Mouse (Mus musculus) spleen, postnatal 0 days (tissue): ENCODE measurements around the gene Dhdh. TPM values are rescaled to one million over a fixed set of nuclear protein-coding genes. Genes with fewer than 3 reads are reported as not detected.

Experiments used
- polyA plus RNA-seq: library from polyadenylated mRNA; unstranded; fragments of >200 nt; fragmentation: Nextera tagmentation; extraction: Ambion mirVana; gene quantifications from 2 replicates; pipeline ENCODE4 v1.2.1, GENCODE M21; 2015

The Dhdh gene
- polyA plus RNA-seq = 2.0 and 2.8 TPM in 2 replicates

DNA sequence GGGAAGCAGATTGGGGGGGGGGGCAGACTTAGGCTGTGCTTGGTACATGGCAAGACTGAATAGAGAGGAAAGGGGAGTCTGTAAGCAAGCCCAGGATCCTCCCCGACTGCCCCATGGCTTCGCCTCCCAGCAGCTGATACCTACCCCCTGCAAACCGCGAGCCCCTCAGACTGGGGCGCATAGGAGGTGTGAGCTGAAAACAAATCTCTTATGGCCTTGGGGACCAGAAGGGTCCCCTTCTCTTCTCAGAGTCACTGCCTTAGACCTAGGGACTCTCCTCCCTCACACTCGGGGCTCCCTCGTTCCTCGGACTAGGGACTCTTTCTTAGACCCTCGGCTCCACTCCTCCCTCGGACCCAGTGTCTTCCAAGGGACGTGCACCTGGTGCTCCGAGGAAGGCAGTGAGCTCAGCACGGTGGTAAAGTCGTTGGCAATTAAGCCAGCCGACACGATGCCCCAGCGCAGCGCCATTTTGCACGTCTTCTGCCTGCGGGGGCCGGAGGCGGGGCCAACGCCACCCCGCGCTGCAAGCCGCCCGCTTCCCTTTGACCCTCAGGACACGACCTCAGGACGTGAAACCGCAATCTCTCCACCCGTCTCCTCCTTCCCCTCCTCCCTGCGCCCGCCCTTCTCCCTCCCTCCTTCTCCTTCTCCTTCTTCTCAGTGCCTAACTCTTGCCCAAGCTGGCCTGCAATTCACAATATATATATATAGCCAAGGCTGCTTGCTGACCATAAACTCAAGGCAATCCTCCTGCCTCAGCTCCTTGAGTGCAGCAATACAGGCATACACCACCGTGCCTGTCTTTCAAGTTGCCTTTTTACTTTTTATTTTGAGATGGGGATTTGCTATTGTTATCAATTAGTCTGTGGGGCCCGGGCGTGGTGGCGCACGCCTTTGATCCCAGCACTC lies at the start of gene Dhdh:
TSS of gene Dhdh (minus strand) at position 513 of the 912 bp plus-strand sequence.

DNA sequence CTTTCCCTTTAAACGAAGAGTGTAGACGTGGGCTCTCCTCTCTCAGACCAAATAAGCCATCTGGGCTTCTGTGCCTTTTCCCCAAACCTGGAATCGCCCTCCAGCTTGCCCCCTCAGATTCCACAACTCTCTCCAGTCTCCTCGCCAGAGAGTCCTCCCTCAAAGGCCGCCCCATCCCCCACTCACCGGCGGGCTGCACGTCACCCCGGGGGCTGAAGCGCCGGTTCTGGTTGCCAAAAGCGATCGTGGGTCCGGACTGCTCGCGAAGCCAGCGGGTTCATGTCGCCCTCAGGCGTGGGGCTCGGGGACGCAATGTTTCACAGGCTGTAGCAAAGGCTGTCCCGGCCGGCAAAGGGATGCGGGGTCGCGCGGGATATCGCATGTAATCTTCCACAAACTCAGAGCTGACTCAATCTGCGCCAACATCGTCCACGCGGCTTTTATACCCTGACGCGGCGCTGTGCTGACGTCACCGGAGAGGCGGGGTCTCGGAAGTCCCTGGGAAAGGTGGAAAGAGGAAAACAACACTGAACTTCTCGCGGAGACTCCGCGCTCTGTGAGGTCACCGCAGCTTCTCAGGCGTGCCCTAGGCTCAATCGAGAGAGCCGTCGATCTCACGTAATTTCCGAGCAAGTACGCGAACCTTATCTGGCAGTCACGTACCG lies 37.3 kb upstream of the Dhdh start, which contains the start of the genes Ppp1r15a and Plekha4:
TSS of gene Ppp1r15a (minus strand) at position 460 of the 665 bp plus-strand sequence.
TSS of gene Plekha4 (plus strand) at position 522 of the 665 bp plus-strand sequence.

DNA sequence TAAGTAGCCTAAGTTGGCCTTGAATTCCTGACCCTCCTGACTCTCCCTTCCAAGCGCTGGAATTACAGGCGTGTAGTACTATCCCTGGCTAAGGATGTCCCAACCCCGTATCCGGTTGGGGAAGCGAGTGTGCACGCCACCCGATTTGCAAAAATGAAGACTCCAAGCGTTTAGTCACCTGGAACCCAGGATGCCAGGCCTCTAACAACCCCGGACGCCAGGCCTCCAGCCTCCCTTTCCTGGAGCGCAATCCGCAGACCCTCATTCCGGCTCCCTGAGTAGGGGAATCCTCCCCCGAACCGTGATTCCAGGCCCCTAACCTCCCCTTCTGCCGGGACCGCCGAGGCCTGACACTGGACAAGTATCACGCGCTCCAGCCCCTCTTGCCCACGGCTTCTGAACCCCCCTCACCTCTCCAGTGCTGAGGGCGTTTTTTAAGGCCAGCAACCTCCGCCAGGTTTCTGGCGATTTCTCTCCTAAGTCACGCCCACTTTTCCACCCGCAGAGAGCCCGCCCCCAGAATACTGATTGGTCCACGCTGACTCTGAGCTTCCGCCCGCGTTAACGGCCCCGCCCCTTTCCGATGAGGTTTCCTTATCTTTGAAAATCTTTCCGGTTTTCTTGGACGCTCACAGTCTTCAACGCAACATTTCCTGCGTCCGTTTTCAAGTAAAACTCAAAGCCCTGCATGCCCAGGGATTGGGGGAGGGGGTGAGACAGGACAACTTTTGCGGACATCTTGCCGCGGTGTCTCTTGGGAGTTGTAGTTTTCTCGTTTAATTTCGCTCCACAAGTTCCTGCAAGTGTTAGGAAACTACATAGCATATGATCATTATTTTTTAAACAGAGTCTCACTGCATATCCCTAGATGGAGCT lies 21.5 kb upstream of the Dhdh start, which contains the start of gene Nucb1:
TSS of gene Nucb1 (minus strand) at position 495 of the 876 bp plus-strand sequence.

DNA sequence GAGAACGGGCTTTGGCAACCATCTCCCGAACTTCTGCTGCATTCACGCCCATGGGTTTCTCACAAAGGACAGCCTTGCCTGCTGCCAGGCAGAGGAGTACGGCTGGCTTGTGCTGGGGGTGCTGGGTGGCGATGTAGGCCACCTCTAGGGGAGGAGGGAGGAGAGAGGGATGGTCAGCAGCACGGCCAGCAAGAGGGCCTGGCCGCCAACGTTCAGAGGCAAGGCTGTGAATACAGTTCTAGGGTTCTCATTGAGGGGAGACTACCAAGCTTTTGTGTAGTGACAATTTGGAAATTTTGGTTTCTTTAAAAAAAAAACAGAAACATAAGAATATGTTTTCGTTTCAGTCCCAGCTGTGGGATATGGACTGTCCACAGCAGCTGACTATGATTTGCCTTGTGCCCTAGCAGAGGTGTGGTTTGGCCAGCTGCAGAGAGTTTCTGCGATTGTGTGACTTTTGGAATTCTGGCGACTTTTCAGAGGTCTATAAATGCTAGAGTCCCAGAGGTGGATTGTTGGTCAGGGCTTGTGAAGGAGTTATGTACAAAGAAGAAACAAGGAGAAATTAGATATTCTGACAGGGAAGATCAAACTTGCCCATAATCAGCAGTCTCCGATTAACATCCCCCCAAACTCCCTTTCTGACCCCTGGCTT lies 1.7 kb downstream of the Dhdh start, which contains the start of gene Gm45808:
TSS of gene Gm45808 (minus strand) at position 51 of the 655 bp plus-strand sequence.

DNA sequence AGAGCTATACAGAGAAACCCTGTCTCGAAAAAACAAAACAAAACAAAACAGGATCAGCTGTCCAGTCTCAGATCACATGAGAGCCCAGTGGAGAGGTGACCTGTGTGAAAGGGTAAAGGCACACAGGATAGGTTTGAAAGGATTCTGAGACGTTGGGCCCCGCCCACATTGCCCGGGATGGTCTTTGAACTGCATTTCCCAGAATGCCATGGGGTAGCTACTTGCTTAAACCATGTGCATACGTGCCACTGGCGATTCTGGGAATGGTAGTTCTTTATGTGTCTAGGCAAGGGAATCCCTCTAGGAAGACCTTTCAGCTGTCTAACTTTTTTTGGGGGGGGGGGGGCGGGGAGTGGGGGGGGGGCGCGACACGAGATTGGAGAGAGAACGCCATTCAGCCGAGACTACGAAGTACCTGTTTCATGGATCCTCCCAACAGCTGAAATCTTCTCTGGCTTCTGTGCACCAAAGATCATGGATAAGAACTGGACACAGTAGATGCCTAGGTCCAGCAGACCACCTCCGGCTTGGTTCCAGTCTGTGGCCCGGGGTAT lies 7.2 kb downstream of the Dhdh start, which contains the start of gene Tulp2:
TSS of gene Tulp2 (plus strand) at position 504 of the 554 bp plus-strand sequence.

GRCm38 (mm10) chr7:45466283-45467089 lies 22.1 kb downstream of the Dhdh start, which contains the start of gene Bax:
Bax (minus strand) TSS chr7:45466898.

DNA sequence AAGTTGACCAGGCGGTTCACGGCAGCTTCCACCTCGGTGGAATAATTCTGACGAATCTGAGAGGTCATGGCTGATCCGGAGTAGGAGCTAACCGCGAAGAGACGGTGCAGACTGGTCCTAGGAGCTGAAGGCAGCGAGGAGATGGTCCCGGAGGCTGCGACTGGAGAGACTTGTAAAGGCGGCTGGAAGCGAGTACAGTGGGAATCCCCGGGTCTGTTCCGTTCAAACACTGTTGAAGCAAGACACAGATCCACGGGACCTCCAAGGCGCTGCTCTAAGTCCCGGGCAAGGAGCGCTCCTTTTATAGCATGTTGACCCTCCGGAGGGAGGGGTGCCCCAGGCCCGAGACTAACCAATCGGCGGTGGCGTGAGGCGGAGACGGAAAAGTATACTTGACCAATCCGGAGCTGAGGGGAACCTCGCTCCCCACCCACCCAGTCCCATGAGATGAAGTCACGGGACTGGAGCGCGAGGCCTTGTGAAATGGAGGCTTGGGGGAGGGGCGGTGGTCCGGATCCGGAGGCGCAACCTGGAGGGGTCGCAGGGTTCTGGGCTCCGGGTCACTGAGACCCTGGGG lies 29.0 kb downstream of the Dhdh start, which contains the start of gene Ftl1:
TSS of gene Ftl1 (minus strand) at position 321 of the 577 bp plus-strand sequence.

GRCm38 (mm10) chr7:45437521-45438276 lies 50.9 kb downstream of the Dhdh start, which contains the start of gene Ruvbl2:
Ruvbl2 (minus strand) TSS chr7:45438096.

GRCm38 (mm10) chr7:45434203-45435015 lies 54.2 kb downstream of the Dhdh start, which contains the start of gene Gys1:
Gys1 (plus strand) TSS chr7:45434844.

Other genes starting within 250 kb of the Dhdh start
- 71.1 and 87.7 TPM in 2 replicates for gene Cd37, start 249.7 kb downstream of the Dhdh start, polyA plus RNA-seq
- gene Slc6a16, start 247.7 kb downstream of the Dhdh start, polyA plus RNA-seq = 0.10 TPM in 1 of 2 replicates, not detected in the other
- not detected in 2 replicates for gene Slc6a21, start 211.3 kb downstream of the Dhdh start, polyA plus RNA-seq
- gene Trpm4, start 155.0 kb downstream of the Dhdh start, polyA plus RNA-seq = 2.9 and 4.7 TPM in 2 replicates
- gene Hrc, start 153.5 kb downstream of the Dhdh start, polyA plus RNA-seq = 0.06 and 0.12 TPM in 2 replicates
- gene Ppfia3, start 121.8 kb downstream of the Dhdh start, polyA plus RNA-seq = 0.35 and 0.65 TPM in 2 replicates
- 0.41 TPM in 1 of 2 replicates, not detected in the other for gene Lin7b, start 118.2 kb downstream of the Dhdh start, polyA plus RNA-seq
- gene Snrnp70, start 93.1 kb downstream of the Dhdh start, polyA plus RNA-seq = 126 and 132 TPM in 2 replicates
- gene Kcna7, start 83.2 kb downstream of the Dhdh start, polyA plus RNA-seq = 0.05 and 0.06 TPM in 2 replicates
- 1.1 and 1.4 TPM in 2 replicates for gene Ntf5, start 75.1 kb downstream of the Dhdh start, polyA plus RNA-seq
- not detected in 2 replicates for gene Lhb, start 68.0 kb downstream of the Dhdh start, polyA plus RNA-seq
- gene Gys1, start 54.0 kb downstream of the Dhdh start, polyA plus RNA-seq = 5.7 and 6.9 TPM in 2 replicates
- 97.6 and 107 TPM in 2 replicates for gene Ruvbl2, start 50.7 kb downstream of the Dhdh start, polyA plus RNA-seq
- 4,601 and 4,690 TPM in 2 replicates for gene Ftl1, start 28.9 kb downstream of the Dhdh start, polyA plus RNA-seq
- gene Bax, start 21.9 kb downstream of the Dhdh start, polyA plus RNA-seq = 119 TPM in 2 replicates
- 0.73 and 0.78 TPM in 2 replicates for gene Tulp2, start 6.9 kb downstream of the Dhdh start, polyA plus RNA-seq
- gene Gm45808, start 2.0 kb downstream of the Dhdh start, polyA plus RNA-seq = not detected in 2 replicates
- gene Nucb1, start 21.6 kb upstream of the Dhdh start, polyA plus RNA-seq = 129 and 141 TPM in 2 replicates
- 173 and 199 TPM in 2 replicates for gene Ppp1r15a, start 37.5 kb upstream of the Dhdh start, polyA plus RNA-seq
- 1.6 and 2.5 TPM in 2 replicates for gene Plekha4, start 37.5 kb upstream of the Dhdh start, polyA plus RNA-seq
- 1.5 and 1.7 TPM in 2 replicates for gene Hsd17b14, start 66.1 kb upstream of the Dhdh start, polyA plus RNA-seq
- 47.3 and 52.6 TPM in 2 replicates for gene Bcat2, start 81.3 kb upstream of the Dhdh start, polyA plus RNA-seq
- 0.13 TPM in 1 of 2 replicates, not detected in the other for gene Fgf21, start 126.7 kb upstream of the Dhdh start, polyA plus RNA-seq
- gene Fut1, start 128.5 kb upstream of the Dhdh start, polyA plus RNA-seq = not detected in 2 replicates
- gene Izumo1, start 133.0 kb upstream of the Dhdh start, polyA plus RNA-seq = 0.06 TPM in 1 of 2 replicates, not detected in the other
- gene Rasip1, start 138.7 kb upstream of the Dhdh start, polyA plus RNA-seq = 7.4 and 9.0 TPM in 2 replicates
- 2.5 and 3.1 TPM in 2 replicates for gene Mamstr, start 151.2 kb upstream of the Dhdh start, polyA plus RNA-seq
- 0.10 and 0.32 TPM in 2 replicates for gene Fut2, start 177.6 kb upstream of the Dhdh start, polyA plus RNA-seq
- gene Ntn5, start 195.2 kb upstream of the Dhdh start, polyA plus RNA-seq = not detected in 2 replicates
- 0.10 TPM in 1 of 2 replicates, not detected in the other for gene Sec1, start 205.6 kb upstream of the Dhdh start, polyA plus RNA-seq
- gene Car11, start 211.0 kb upstream of the Dhdh start, polyA plus RNA-seq = 0.72 and 1.8 TPM in 2 replicates
- gene Dbp, start 216.3 kb upstream of the Dhdh start, polyA plus RNA-seq = 2.1 and 2.9 TPM in 2 replicates
- 888 and 898 TPM in 2 replicates for gene Rpl18, start 226.7 kb upstream of the Dhdh start, polyA plus RNA-seq
- gene Sphk2, start 229.2 kb upstream of the Dhdh start, polyA plus RNA-seq = 9.7 and 11.7 TPM in 2 replicates
- 0.29 and 0.65 TPM in 2 replicates for gene Fam83e, start 232.4 kb upstream of the Dhdh start, polyA plus RNA-seq
- gene Spaca4, start 237.0 kb upstream of the Dhdh start, polyA plus RNA-seq = not detected in 2 replicates